8 mouse cellular contexts compared by ENCODE assay signal in the genomic region with DNA sequence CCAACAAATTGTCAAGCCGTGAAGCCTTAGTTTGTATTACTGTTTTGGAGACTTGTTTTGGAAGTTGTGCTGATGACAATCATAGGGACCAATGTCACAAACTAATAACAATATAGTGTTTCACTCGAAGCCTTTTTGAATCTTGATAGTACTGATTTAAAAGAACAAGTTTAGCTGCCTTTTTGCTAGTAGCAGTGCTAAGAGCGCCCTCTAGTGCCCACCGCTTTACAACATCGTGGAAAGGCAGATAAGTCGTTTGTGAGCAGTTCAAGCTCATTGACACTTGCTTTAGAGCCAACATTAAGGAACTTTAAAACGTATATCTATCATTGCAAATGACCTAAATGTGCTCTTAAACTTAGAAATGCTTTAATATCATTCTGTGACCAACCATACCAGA.
DNase-seq lines count a peak whose midpoint lies in the region; ATAC-seq and TF ChIP-seq lines count a peak whose summit lies in the region.

No protein-coding gene starts in this region.

- H3K9me3 ChIP-seq in liver, embryonic 12.5 days (replicated peaks), result no peaks in the 10 kb centered on the region
- no peaks in the 10 kb centered on the region for H3K9me3 ChIP-seq in forebrain, embryonic 16.5 days (ENCODE audit: control insufficient read depth, low read length)
- H3K9me3 ChIP-seq in limb, embryonic 10.5 days (replicated peaks), result no peaks in the 10 kb centered on the region
- H3K9me3 ChIP-seq in neural tube, embryonic 15.5 days (replicated peaks), result no peaks in the 10 kb centered on the region

- TF ChIP-seq POLR2A in liver, adult 2 months (IDR thresholded peaks at IDR 0.05; ENCODE audit: extremely low read depth, insufficient read depth, low read length), result no peak
- TF ChIP-seq POLR2A in kidney, adult 2 months (IDR thresholded peaks at IDR 0.05; ENCODE audit: low read depth, low read length), result no peak

- H3K4me1 ChIP-seq in liver, adult 2 months (ENCODE audit: control insufficient read depth, insufficient read depth, low read length), result no peaks in the 10 kb centered on the region
- H3K4me1 ChIP-seq in liver, embryonic 12.5 days, result no peaks in the 10 kb centered on the region
- H3K4me1 ChIP-seq in forebrain, embryonic 16.5 days (replicated peaks; ENCODE audit: control insufficient read depth, insufficient read depth, low read length), result 0 out of 2 replicates have a peak, but pooled peaks cover 4% of the 10 kb centered on the region
- H3K4me1 ChIP-seq in kidney, adult 2 months (ENCODE audit: control insufficient read depth, insufficient read depth, low read length), result no peaks in the 10 kb centered on the region
- no peaks in the 10 kb centered on the region for H3K4me1 ChIP-seq in limb, embryonic 10.5 days
- 0 out of 2 replicates have a peak, but pooled peaks cover 6% of the 10 kb centered on the region for H3K4me1 ChIP-seq in neural tube, embryonic 15.5 days

- H3K4me2 ChIP-seq in liver, embryonic 12.5 days, result no peak overlapping the region
- H3K4me2 ChIP-seq in forebrain, embryonic 16.5 days (ENCODE audit: low read length), result peak overlapping the region; percentile 25; the same call in 1 of the 2 replicates
- peak overlapping the region; percentile 36 for H3K4me2 ChIP-seq in neural tube, embryonic 15.5 days

- no peaks in the 10 kb centered on the region; the same call in 1 of the 2 replicates for H3K27me3 ChIP-seq in liver, adult 2 months (ENCODE audit: control insufficient read depth, insufficient read depth, low read length)
- H3K27me3 ChIP-seq in liver, embryonic 12.5 days (replicated peaks), result no peaks in the 10 kb centered on the region
- no peaks in the 10 kb centered on the region; the same call in 1 of the 2 replicates for H3K27me3 ChIP-seq in forebrain, embryonic 16.5 days (replicated peaks; ENCODE audit: control insufficient read depth, insufficient read depth, low read length)
- H3K27me3 ChIP-seq in kidney, adult 2 months (replicated peaks; ENCODE audit: control insufficient read depth, insufficient read depth, low read length), result no peaks in the 10 kb centered on the region
- H3K27me3 ChIP-seq in limb, embryonic 10.5 days (ENCODE audit: low read depth, poor library complexity, severe bottlenecking), result no peaks in the 10 kb centered on the region
- H3K27me3 ChIP-seq in neural tube, embryonic 15.5 days (replicated peaks), result no peaks in the 10 kb centered on the region

- WGBS in liver, adult 2 months, result 13% methylated on average over 7 of the region's 7 CpGs
- WGBS in liver, embryonic 12.5 days (ENCODE audit: insufficient replicate concordance), result 15% methylated on average over 7 of the region's 7 CpGs
- WGBS in forebrain, embryonic 16.5 days, result 11% methylated on average over 7 of the region's 7 CpGs
- WGBS in kidney, adult 2 months, result 12% methylated on average over 7 of the region's 7 CpGs
- 21% methylated on average over 7 of the region's 7 CpGs for WGBS in limb, embryonic 10.5 days
- 14% methylated on average over 7 of the region's 7 CpGs for WGBS in neural tube, embryonic 15.5 days

- H3K27ac ChIP-seq in liver, adult 2 months (replicated peaks; ENCODE audit: insufficient read depth, low read depth, low read length), result no peak overlapping the region
- no peak overlapping the region for H3K27ac ChIP-seq in liver, embryonic 12.5 days
- no peak overlapping the region for H3K27ac ChIP-seq in forebrain, embryonic 16.5 days (ENCODE audit: low read length)
- no peak overlapping the region for H3K27ac ChIP-seq in kidney, adult 2 months (ENCODE audit: insufficient read depth, low read depth, low read length)
- no peak overlapping the region for H3K27ac ChIP-seq in limb, embryonic 10.5 days
- H3K27ac ChIP-seq in neural tube, embryonic 15.5 days (replicated peaks), result no peak overlapping the region

- H3K79me2 ChIP-seq in liver, adult 2 months (ENCODE audit: control insufficient read depth, insufficient read depth, low read length), result no peaks in the 10 kb centered on the region

- DNase-seq in liver, adult 2 months (ENCODE audit: extremely low read depth, low read depth, low spot score), result peak; percentile 65
- peak; percentile 4 for DNase-seq in cerebellum, adult 11-12 months
- peak; percentile 78 for DNase-seq in kidney, adult 2 months
- peak; percentile 78 for DNase-seq in limb, embryonic 10.5 days (ENCODE audit: low spot score)
- peak; percentile 80 for DNase-seq in urinary bladder, postnatal 14 days (ENCODE audit: low spot score)

- no peak overlapping the region for H3K9ac ChIP-seq in liver, adult 2 months (ENCODE audit: low read depth, low read length)
- no peak overlapping the region for H3K9ac ChIP-seq in liver, embryonic 12.5 days
- no peak overlapping the region for H3K9ac ChIP-seq in forebrain, embryonic 16.5 days (replicated peaks; ENCODE audit: low read depth, low read length)
- no peak overlapping the region for H3K9ac ChIP-seq in neural tube, embryonic 15.5 days (replicated peaks)

- peak; percentile 69 for TF ChIP-seq CTCF in liver, adult 2 months (IDR thresholded peaks at IDR 0.05; ENCODE audit: low read depth, low read length)
- peak; percentile 85 for TF ChIP-seq CTCF in kidney, adult 2 months (conservative IDR thresholded peaks at IDR 0.05; ENCODE audit: insufficient read depth, insufficient read length, low read depth, low read length)

- ATAC-seq in liver, embryonic 12.5 days, result no peak
- no peak for ATAC-seq in forebrain, embryonic 16.5 days
- no peak; the same call in 1 of the 2 replicates for ATAC-seq in neural tube, embryonic 15.5 days (ENCODE audit: low FRiP score)

- no peak overlapping the region for H3K4me3 ChIP-seq in liver, adult 2 months (ENCODE audit: insufficient read depth, low read depth, low read length)
- no peak overlapping the region for H3K4me3 ChIP-seq in liver, embryonic 12.5 days
- H3K4me3 ChIP-seq in forebrain, embryonic 16.5 days (replicated peaks; ENCODE audit: low read length), result no peak overlapping the region
- H3K4me3 ChIP-seq in kidney, adult 2 months (ENCODE audit: insufficient read depth, low read depth, low read length), result no peak overlapping the region
- H3K4me3 ChIP-seq in limb, embryonic 10.5 days, result no peak overlapping the region
- no peak overlapping the region for H3K4me3 ChIP-seq in neural tube, embryonic 15.5 days (replicated peaks)

- no peaks in the 10 kb centered on the region for H3K36me3 ChIP-seq in liver, adult 2 months (ENCODE audit: control insufficient read depth, insufficient read depth, low read length)
- H3K36me3 ChIP-seq in liver, embryonic 12.5 days, result no peaks in the 10 kb centered on the region
- no peaks in the 10 kb centered on the region for H3K36me3 ChIP-seq in forebrain, embryonic 16.5 days (ENCODE audit: control insufficient read depth, insufficient read depth)
- H3K36me3 ChIP-seq in kidney, adult 2 months (ENCODE audit: control insufficient read depth, insufficient read depth, low read length), result no peaks in the 10 kb centered on the region
- H3K36me3 ChIP-seq in limb, embryonic 10.5 days, result no peaks in the 10 kb centered on the region
- no peaks in the 10 kb centered on the region for H3K36me3 ChIP-seq in neural tube, embryonic 15.5 days

Comparison
In these comparisons a context has a peak if more than half of its experiments do, and no peak if none do; other contexts are left out.
1. DNase-seq: peak in every context shown above with its lines; median percentile 80 in urinary bladder, postnatal 14 days; 78 in kidney, adult 2 months; 78 in limb, embryonic 10.5 days; 65 in liver, adult 2 months; 4 in cerebellum, adult 11-12 months.